Mouse (Mus musculus): Measurements from ENCODE around the gene B3gntl1. TPM values are rescaled to one million over a fixed set of nuclear protein-coding genes. Genes with fewer than 3 reads are reported as not detected.
A peak's percentile ranks its signal among the peaks of the same experiment; 100 is the strongest.

B3gntl1 gene
- polyA plus RNA-seq (2016; fragmentation: Nextera tagmentation; extraction: Ambion mirVana), result 7.4 and 9.7 TPM in 2 replicates

- H3K9me3 ChIP-seq, result no peaks in the 10 kb centered on the region
- H3K27me3 ChIP-seq (ENCODE audit: insufficient read depth, poor library complexity, severe bottlenecking), result no peaks in the 10 kb centered on the region
- under 1% methylated on average over 46 of the region's 46 CpGs for WGBS
- peak; percentile 99 for DNase-seq (ENCODE audit: low spot score)
- peaks cover 10% of the 10 kb centered on the region; the same call in 1 of the 2 replicates for H3K4me1 ChIP-seq
- H3K4me3 ChIP-seq, result peak within 1 kb of the TSS; percentile 81
- peak within 1 kb of the TSS; percentile 92 for H3K27ac ChIP-seq
- peaks cover 15% of the 10 kb centered on the region for H3K36me3 ChIP-seq
Measured at GRCm38 (mm10) chr11:121672990-121673572, at the start of gene B3gntl1. TSS of gene B3gntl1 (minus strand) at chr11:121673153.

GRCm38 (mm10) chr11:121722434-121722833, 49.5 kb upstream of the B3gntl1 start:
- WGBS, result 51% methylated on average over 2 of the region's 2 CpGs
- Histone ChIP-seq H3K36me3 (no peaks in the 10 kb centered on the region), H3K27me3 (ENCODE audit: insufficient read depth, poor library complexity, severe bottlenecking) (no peaks in the 10 kb centered on the region), H3K9me3 (no peaks in the 10 kb centered on the region), H3K27ac (no peak overlapping the region), H3K4me3 (no peak overlapping the region), H3K4me1 (no peaks in the 10 kb centered on the region)
- DNase-seq (ENCODE audit: low spot score), result no peak

GRCm38 (mm10) chr11:121720752-121721151, 47.8 kb upstream of the B3gntl1 start:
- H3K27ac ChIP-seq, result no peak overlapping the region
- no peaks in the 10 kb centered on the region for H3K9me3 ChIP-seq
- H3K4me3 ChIP-seq, result no peak overlapping the region
- H3K4me1 ChIP-seq, result no peaks in the 10 kb centered on the region
- no peaks in the 10 kb centered on the region for H3K27me3 ChIP-seq (ENCODE audit: insufficient read depth, poor library complexity, severe bottlenecking)
- H3K36me3 ChIP-seq, result peaks cover 3% of the 10 kb centered on the region; the same call in 1 of the 2 replicates
- no peak for DNase-seq (ENCODE audit: low spot score)
- 86% methylated on average over 3 of the region's 3 CpGs for WGBS

- Histone ChIP-seq H3K4me1 (no peaks in the 10 kb centered on the region), H3K27ac (no peak overlapping the region), H3K4me3 (no peak overlapping the region), H3K9me3 (no peaks in the 10 kb centered on the region), H3K36me3 (peaks cover 6% of the 10 kb centered on the region; the same call in 1 of the 2 replicates), H3K27me3 (ENCODE audit: insufficient read depth, poor library complexity, severe bottlenecking) (no peaks in the 10 kb centered on the region)
- 52% methylated on average over 6 of the region's 6 CpGs for WGBS
- DNase-seq (ENCODE audit: low spot score), result no peak
Measured at GRCm38 (mm10) chr11:121717724-121718123, 44.8 kb upstream of the B3gntl1 start.

- Histone ChIP-seq H3K4me3 (no peak overlapping the region), H3K4me1 (no peaks in the 10 kb centered on the region), H3K9me3 (no peaks in the 10 kb centered on the region), H3K36me3 (peaks cover 6% of the 10 kb centered on the region; the same call in 1 of the 2 replicates), H3K27ac (no peak overlapping the region), H3K27me3 (ENCODE audit: insufficient read depth, poor library complexity, severe bottlenecking) (0 out of 2 replicates have a peak, but pooled peaks cover 9% of the 10 kb centered on the region)
- WGBS, result 70% methylated on average over 2 of the region's 2 CpGs
- DNase-seq (ENCODE audit: low spot score), result no peak
Measured at GRCm38 (mm10) chr11:121714745-121715485, 42.0 kb upstream of the B3gntl1 start.

- Histone ChIP-seq H3K9me3 (no peaks in the 10 kb centered on the region), H3K27ac (no peak overlapping the region), H3K4me1 (no peaks in the 10 kb centered on the region), H3K36me3 (peaks cover 6% of the 10 kb centered on the region; the same call in 1 of the 2 replicates), H3K27me3 (ENCODE audit: insufficient read depth, poor library complexity, severe bottlenecking) (0 out of 2 replicates have a peak, but pooled peaks cover 15% of the 10 kb centered on the region), H3K4me3 (no peak overlapping the region)
- no peak for DNase-seq (ENCODE audit: low spot score)
- 83% methylated on average over 2 of the region's 2 CpGs for WGBS
Measured at GRCm38 (mm10) chr11:121713569-121713968, 40.6 kb upstream of the B3gntl1 start.

GRCm38 (mm10) chr11:121712987-121713386, 40.0 kb upstream of the B3gntl1 start:
- Histone ChIP-seq H3K4me1 (no peaks in the 10 kb centered on the region), H3K27ac (no peak overlapping the region), H3K27me3 (ENCODE audit: insufficient read depth, poor library complexity, severe bottlenecking) (peaks cover 20% of the 10 kb centered on the region; the same call in 1 of the 2 replicates), H3K9me3 (no peaks in the 10 kb centered on the region), H3K4me3 (no peak overlapping the region), H3K36me3 (peaks cover 6% of the 10 kb centered on the region; the same call in 1 of the 2 replicates)
- 85% methylated on average over 6 of the region's 6 CpGs for WGBS
- no peak for DNase-seq (ENCODE audit: low spot score)

- H3K4me1 ChIP-seq, result no peaks in the 10 kb centered on the region
- no peak overlapping the region for H3K4me3 ChIP-seq
- DNase-seq (ENCODE audit: low spot score), result no peak
- 89% methylated on average over 5 of the region's 5 CpGs for WGBS
- H3K36me3 ChIP-seq, result no peaks in the 10 kb centered on the region
- peaks cover 36% of the 10 kb centered on the region for H3K27me3 ChIP-seq (ENCODE audit: insufficient read depth, poor library complexity, severe bottlenecking)
- no peak overlapping the region for H3K27ac ChIP-seq
- H3K9me3 ChIP-seq, result no peaks in the 10 kb centered on the region
Measured at GRCm38 (mm10) chr11:121710245-121710644, 37.3 kb upstream of the B3gntl1 start.

- H3K4me3 ChIP-seq, result no peak overlapping the region
- no peaks in the 10 kb centered on the region for H3K4me1 ChIP-seq
- 44% methylated on average over 4 of the region's 4 CpGs for WGBS
- H3K9me3 ChIP-seq, result no peaks in the 10 kb centered on the region
- no peaks in the 10 kb centered on the region for H3K36me3 ChIP-seq
- DNase-seq (ENCODE audit: low spot score), result no peak
- H3K27me3 ChIP-seq (ENCODE audit: insufficient read depth, poor library complexity, severe bottlenecking), result peaks cover 46% of the 10 kb centered on the region
- H3K27ac ChIP-seq, result no peak overlapping the region
Measured at GRCm38 (mm10) chr11:121709278-121709677, 36.3 kb upstream of the B3gntl1 start.

GRCm38 (mm10) chr11:121706521-121707005, 33.6 kb upstream of the B3gntl1 start:
- Histone ChIP-seq H3K4me1 (peaks cover 14% of the 10 kb centered on the region; the same call in 1 of the 2 replicates), H3K27ac (no peak overlapping the region), H3K9me3 (no peaks in the 10 kb centered on the region), H3K36me3 (no peaks in the 10 kb centered on the region), H3K4me3 (no peak overlapping the region), H3K27me3 (ENCODE audit: insufficient read depth, poor library complexity, severe bottlenecking) (peaks cover 65% of the 10 kb centered on the region)
- DNase-seq (ENCODE audit: low spot score), result no peak
- WGBS, result 41% methylated on average over 7 of the region's 7 CpGs

- peaks cover 71% of the 10 kb centered on the region for H3K27me3 ChIP-seq (ENCODE audit: insufficient read depth, poor library complexity, severe bottlenecking)
- DNase-seq (ENCODE audit: low spot score), result no peak
Measured at GRCm38 (mm10) chr11:121703619-121704215, 30.8 kb upstream of the B3gntl1 start.

GRCm38 (mm10) chr11:121702895-121703618, 30.1 kb upstream of the B3gntl1 start:
- WGBS, result 2% methylated on average over 40 of the region's 40 CpGs
- Histone ChIP-seq H3K4me3 (peak overlapping the region; percentile 76), H3K4me1 (peaks cover 14% of the 10 kb centered on the region; the same call in 1 of the 2 replicates), H3K27ac (peak overlapping the region; percentile 75), H3K9me3 (no peaks in the 10 kb centered on the region), H3K27me3 (ENCODE audit: insufficient read depth, poor library complexity, severe bottlenecking) (peaks cover 65% of the 10 kb centered on the region), H3K36me3 (no peaks in the 10 kb centered on the region)
- no peak for DNase-seq (ENCODE audit: low spot score)

More at GRCm38 (mm10) chr11:121703619-121704215, 30.8 kb upstream of the B3gntl1 start:
- H3K9me3 ChIP-seq, result no peaks in the 10 kb centered on the region
- H3K4me1 ChIP-seq, result peaks cover 14% of the 10 kb centered on the region; the same call in 1 of the 2 replicates
- H3K36me3 ChIP-seq, result no peaks in the 10 kb centered on the region
- 19% methylated on average over 16 of the region's 16 CpGs for WGBS
- no peak overlapping the region for H3K27ac ChIP-seq
- peak overlapping the region; percentile 76 for H3K4me3 ChIP-seq

Measured in heart, embryonic 10.5 days (tissue).